Mouse (Mus musculus) lung, adult 2 months (tissue): ENCODE results near the gene Gm37240. TPM values are rescaled to one million over a fixed set of nuclear protein-coding genes. Genes with fewer than 3 reads are reported as not detected.

Experiments used
- DNase-seq: peaks from one replicate; pipeline ENCODE4 v3.0.0; 2022
- H3K4me1 ChIP-seq: fragments of 200-500 bp; 2 replicates; pipeline ENCODE4 v1.6.1; 2011; ENCODE audit warnings: low read length; ENCODE audit not compliant: control insufficient read depth, insufficient read depth
- H3K4me3 ChIP-seq: fragments of 200-500 bp; replicated peaks from 2 replicates; pipeline ENCODE3; 2011; ENCODE audit warnings: low read depth, mild to moderate bottlenecking, control low read depth, low read length; ENCODE audit errors: extremely low read depth
- CTCF ChIP-seq: fragments of 200-500 bp; IDR thresholded peaks from 2 replicates; pipeline ENCODE4 v1.5.1; 2011; ENCODE audit warnings: mild to moderate bottlenecking, low read length, control low read depth; ENCODE audit not compliant: insufficient read depth
- POLR2A ChIP-seq: fragments of 200-500 bp; IDR thresholded peaks from 2 replicates; pipeline ENCODE4 v1.6.1; 2011; ENCODE audit warnings: low read depth, mild to moderate bottlenecking, control low read depth, low read length, borderline replicate concordance; ENCODE audit errors: extremely low read depth
- WGBS: fragments of 180-500 bp; shearing (Covaris S2); methylation state at CpG from one replicate; pipeline ENCODE4 v1.1.7; 2018; 5-methylcytosine and 5-hydroxymethylcytosine counted together
- polyA plus RNA-seq: library from polyadenylated mRNA; depleted of rRNA; stranded (reverse); fragments of >200 nt; gene quantifications from 2 replicates; pipeline ENCODE4 v1.2.3, GENCODE M21; 2012

Gene Gm37240
- polyA plus RNA-seq, 1 experiment: 16.9 TPM

DNA sequence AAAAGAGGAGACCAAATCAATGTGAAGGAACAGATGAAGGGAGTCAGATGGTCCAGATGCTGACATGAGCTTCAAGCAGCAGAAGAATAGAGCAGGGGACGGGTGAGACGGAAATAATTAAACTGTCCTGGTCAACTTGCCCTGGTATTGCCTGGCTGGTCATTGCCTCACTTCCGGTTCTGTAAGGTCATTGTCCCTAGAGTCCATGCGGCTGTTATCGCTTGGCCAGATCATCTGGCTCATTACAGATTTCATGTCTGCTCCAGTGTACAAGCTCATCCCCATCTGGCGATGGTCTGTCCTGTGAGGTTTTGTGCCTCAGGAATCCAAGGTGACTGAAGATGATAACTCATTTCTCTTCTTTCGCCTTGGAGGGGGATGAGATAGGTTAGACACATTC is 827.2 kb downstream of the Gm37240 start:
- Histone ChIP-seq H3K4me3 (no peak overlapping the region), H3K4me1 (no peaks in the 10 kb centered on the region)
- TF ChIP-seq CTCF: no peak
- DNase-seq: no peak
- 86% methylated on average over 7 of the region's 7 CpGs for WGBS

- H3K4me3 ChIP-seq: no peak overlapping the region
- no peak for DNase-seq
- no peaks in the 10 kb centered on the region for H3K4me1 ChIP-seq
- TF ChIP-seq POLR2A (no peak), CTCF (no peak)
- 67% methylated on average over 6 of the region's 6 CpGs for WGBS
Observed at GRCm38 (mm10) chr3:85057245-85057644, 830.1 kb downstream of the Gm37240 start.

GRCm38 (mm10) chr3:85053526-85053925 is 833.8 kb downstream of the Gm37240 start:
- no peak for DNase-seq
- WGBS: 49% methylated on average over 4 of the region's 4 CpGs
- H3K4me1 ChIP-seq: no peaks in the 10 kb centered on the region
- TF ChIP-seq CTCF (no peak), POLR2A (no peak)
- no peak overlapping the region for H3K4me3 ChIP-seq

DNA sequence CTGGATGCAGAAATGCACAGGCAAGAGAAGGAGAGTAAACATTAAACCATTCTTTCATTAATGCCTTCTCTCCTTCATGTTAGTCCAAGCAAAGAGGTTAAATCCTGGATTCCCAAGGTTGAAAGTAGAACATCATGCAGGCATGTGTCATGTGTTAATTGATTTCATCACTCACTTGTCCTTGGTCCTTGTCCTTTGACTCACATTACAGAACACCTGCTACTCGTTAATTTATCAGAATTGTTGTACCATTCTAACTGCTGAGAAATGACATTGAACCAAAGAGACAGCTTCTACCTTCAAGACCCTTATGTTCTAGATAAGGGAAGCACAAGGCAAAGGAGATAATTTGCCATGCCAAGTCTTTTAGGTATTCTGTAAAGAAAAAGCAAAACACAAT is 835.1 kb downstream of the Gm37240 start:
- no peak for DNase-seq
- no peak overlapping the region for H3K4me3 ChIP-seq
- 60% methylated on average over 1 of the region's 1 CpGs for WGBS
- H3K4me1 ChIP-seq: no peaks in the 10 kb centered on the region
- no peak for TF ChIP-seq POLR2A
- no peak for TF ChIP-seq CTCF

- no peak for DNase-seq
- 88% methylated on average over 5 of the region's 5 CpGs for WGBS
- no peaks in the 10 kb centered on the region for H3K4me1 ChIP-seq
- no peak overlapping the region for H3K4me3 ChIP-seq
- TF ChIP-seq POLR2A: no peak
- TF ChIP-seq CTCF: no peak
Observed at GRCm38 (mm10) chr3:85048569-85048968, 838.7 kb downstream of the Gm37240 start.

DNA sequence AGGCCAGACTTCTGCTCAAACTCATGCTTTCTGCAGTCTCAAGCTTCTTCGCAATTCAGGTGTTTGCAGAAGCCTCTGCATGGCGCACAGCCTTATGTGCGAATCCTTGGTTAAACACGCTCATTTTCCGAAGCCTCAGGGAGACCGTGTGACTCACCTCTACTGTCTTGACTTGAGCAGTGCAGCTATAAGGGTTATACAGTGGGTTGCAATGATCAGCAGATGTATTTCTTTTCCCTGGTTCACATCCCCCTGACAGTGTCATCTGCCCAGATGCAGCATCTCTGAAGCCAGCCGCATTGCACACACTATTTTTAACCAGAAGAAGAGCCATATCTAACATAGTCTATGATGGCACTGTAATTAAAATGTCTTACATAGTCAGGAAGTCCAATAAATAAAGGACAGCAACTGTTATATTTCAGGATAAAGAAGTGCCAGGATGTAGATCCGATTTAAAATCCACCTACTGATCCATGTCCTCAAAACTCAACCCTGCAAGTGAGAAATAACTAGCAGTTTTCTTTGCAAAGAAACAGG is 843.6 kb downstream of the Gm37240 start:
- no peak for DNase-seq
- Histone ChIP-seq H3K4me3 (no peak overlapping the region), H3K4me1 (no peaks in the 10 kb centered on the region)
- TF ChIP-seq POLR2A (no peak), CTCF (no peak)
- WGBS: 89% methylated on average over 8 of the region's 8 CpGs

DNA sequence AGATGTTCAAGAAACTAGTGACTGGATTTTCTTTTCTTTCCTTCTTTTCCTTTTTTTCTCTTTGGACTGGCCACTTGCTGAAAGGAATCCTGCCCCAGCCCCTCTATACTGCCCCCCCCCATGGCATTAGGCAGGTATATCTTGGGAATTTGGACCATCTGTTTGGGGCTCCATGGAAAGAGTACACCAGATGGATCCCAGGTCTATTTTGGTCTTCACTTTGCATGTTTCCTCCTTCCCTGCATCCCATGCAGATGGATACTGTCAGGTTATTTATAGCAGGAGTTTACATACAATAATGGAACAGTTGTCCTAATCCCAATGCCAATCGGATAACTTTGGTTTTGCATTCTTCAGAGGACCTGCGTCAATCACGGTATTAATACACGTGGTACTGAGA is 845.2 kb downstream of the Gm37240 start:
- DNase-seq: no peak
- H3K4me3 ChIP-seq: no peak overlapping the region
- WGBS: 93% methylated on average over 4 of the region's 4 CpGs
- no peaks in the 10 kb centered on the region for H3K4me1 ChIP-seq
- no peak for TF ChIP-seq POLR2A
- no peak for TF ChIP-seq CTCF

DNA sequence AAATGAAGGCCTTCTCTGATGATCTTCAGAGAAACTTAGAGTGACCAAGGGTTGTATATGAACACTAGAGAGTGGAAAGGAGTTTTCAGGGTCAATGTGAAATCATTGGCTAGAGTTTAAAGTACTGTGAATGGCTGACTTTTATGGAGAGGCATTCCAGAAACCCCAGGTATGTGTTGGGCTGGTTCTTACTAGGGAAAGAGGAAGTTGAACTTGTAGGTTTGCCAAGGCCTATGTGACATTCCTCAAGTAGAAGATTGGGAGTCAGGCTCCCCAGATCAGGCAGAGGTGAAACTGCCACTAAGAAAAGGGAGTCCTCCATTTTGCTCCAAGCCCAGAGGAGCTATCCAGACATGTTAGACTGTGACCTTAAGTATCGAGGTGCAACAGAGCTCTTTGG is 858.2 kb downstream of the Gm37240 start:
- 75% methylated on average over 1 of the region's 1 CpGs for WGBS
- no peak for DNase-seq
- Histone ChIP-seq H3K4me1 (no peaks in the 10 kb centered on the region; the same call in 1 of the 2 replicates), H3K4me3 (no peak overlapping the region)
- TF ChIP-seq POLR2A (no peak), CTCF (no peak)

GRCm38 (mm10) chr3:85024817-85025705 is 862.3 kb downstream of the Gm37240 start:
- no peak for TF ChIP-seq CTCF
- TF ChIP-seq POLR2A: no peak
- Histone ChIP-seq H3K4me3 (no peak overlapping the region), H3K4me1 (no peaks in the 10 kb centered on the region; the same call in 1 of the 2 replicates)
- no peak for DNase-seq
- WGBS: 40% methylated on average over 6 of the region's 6 CpGs

DNA sequence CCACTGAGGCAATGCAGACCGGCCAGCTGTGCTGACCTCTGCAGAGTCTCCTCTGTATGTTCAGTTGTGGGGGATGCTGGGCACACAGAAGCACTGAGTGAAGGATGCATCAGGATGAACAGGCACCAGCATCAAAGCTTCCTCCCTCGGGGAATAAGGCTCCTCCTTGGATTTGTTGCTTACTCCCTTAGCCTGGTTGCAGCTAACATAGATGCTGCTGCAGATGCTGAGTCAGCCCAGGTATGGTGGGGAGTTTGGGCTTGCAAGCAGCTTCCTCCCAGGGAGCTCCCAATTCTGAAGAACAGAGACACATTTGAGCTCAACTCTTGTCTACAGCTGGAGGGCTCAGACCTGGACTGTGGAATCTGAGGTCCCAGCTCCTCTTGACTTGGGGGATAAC is 863.1 kb downstream of the Gm37240 start:
- no peak for DNase-seq
- WGBS: 73% methylated on average over 2 of the region's 2 CpGs
- TF ChIP-seq CTCF (no peak), POLR2A (no peak)
- H3K4me1 ChIP-seq: no peaks in the 10 kb centered on the region; the same call in 1 of the 2 replicates
- H3K4me3 ChIP-seq: no peak overlapping the region
